Mouse (Mus musculus) neural tube, embryonic 11.5 days (tissue): ENCODE data around the gene Sprr2e. TPM values are rescaled to one million over a fixed set of nuclear protein-coding genes. Genes with fewer than 3 reads are reported as not detected.

Source experiments
- ATAC-seq: fragments of 200-750 bp; cut with Nextera tagmentation; 2 replicates; pipeline ENCODE4 v1.8.0; 2017; ENCODE audit warnings: moderate number of reproducible peaks, mild to moderate bottlenecking, moderate TSS enrichment, moderate library complexity; ENCODE audit not compliant: insufficient read depth, low FRiP score, low TSS enrichment
- DNase-seq: peaks from one replicate; pipeline ENCODE4 v3.0.0-alpha.2; 2015; ENCODE audit warnings: low spot score
- H3K27ac ChIP-seq: fragments of 300-500 bp; sonication (generic); 2 replicates; pipeline ENCODE4 v1.5.1; 2014; ENCODE audit warnings: low read depth, mild to moderate bottlenecking, low read length
- H3K27me3 ChIP-seq: fragments of 300-500 bp; sonication (generic); 2 replicates; pipeline ENCODE4 v1.6.1; 2014; ENCODE audit warnings: mild to moderate bottlenecking, low read length, mixed read lengths; ENCODE audit not compliant: control insufficient read depth, insufficient read depth
- H3K36me3 ChIP-seq: fragments of 300-500 bp; sonication (generic); 2 replicates; pipeline ENCODE4 v1.6.1; 2014; ENCODE audit warnings: mild to moderate bottlenecking, low read length, moderate library complexity, mixed read lengths; ENCODE audit not compliant: control insufficient read depth, insufficient read depth
- H3K4me1 ChIP-seq: fragments of 300-500 bp; sonication (generic); 2 replicates; pipeline ENCODE4 v1.6.1; 2014; ENCODE audit warnings: low read length, mixed read lengths; ENCODE audit not compliant: control insufficient read depth, insufficient read depth
- H3K4me2 ChIP-seq: fragments of 300-500 bp; sonication (generic); 2 replicates; pipeline ENCODE4 v1.6.1; 2014; ENCODE audit warnings: low read depth, mild to moderate bottlenecking, moderate library complexity
- H3K4me3 ChIP-seq: fragments of 300-500 bp; sonication (generic); 2 replicates; pipeline ENCODE4 v1.5.1; 2014; ENCODE audit warnings: low read depth, low read length
- H3K9ac ChIP-seq: fragments of 300-500 bp; sonication (generic); 2 replicates; pipeline ENCODE4 v1.6.1; 2014; ENCODE audit warnings: mild to moderate bottlenecking, low read length
- H3K9me3 ChIP-seq: fragments of 300-500 bp; sonication (generic); 2 replicates; pipeline ENCODE4 v1.6.1; 2016; ENCODE audit warnings: low read length; ENCODE audit not compliant: control insufficient read depth
- WGBS: fragments of 180-500 bp; shearing (Covaris S2); extraction: QIAGEN DNeasy Blood & Tissue Kit; methylation state at CpG from one replicate; pipeline ENCODE4 v1.1.7; 2014; 5-methylcytosine and 5-hydroxymethylcytosine counted together
- polyA plus RNA-seq: library from polyadenylated mRNA; unstranded; fragments of >200 nt; fragmentation: Nextera tagmentation; extraction: Ambion mirVana; gene quantifications from 2 replicates; pipeline ENCODE4 v1.2.1, GENCODE M21; 2014

Sprr2e gene
- polyA plus RNA-seq: not detected in 2 replicates

- no peaks in the 10 kb centered on the region for H3K9me3 ChIP-seq
- WGBS: 87% methylated on average over 2 of the region's 2 CpGs
Observed at GRCm38 (mm10) chr3:92351843-92352242, at the start of gene Sprr2e. Gene Sprr2e, plus strand, starts transcription at chr3:92352143.

GRCm38 (mm10) chr3:92307406-92307805 lies 44.5 kb upstream of the Sprr2e start:
- ATAC-seq (no peak), DNase-seq (no peak)
- no peak overlapping the region for H3K9ac ChIP-seq
- no peak overlapping the region for H3K27ac ChIP-seq
- no peaks in the 10 kb centered on the region for H3K9me3 ChIP-seq
- H3K4me2 ChIP-seq: no peak overlapping the region
- H3K4me3 ChIP-seq: no peak overlapping the region
- H3K36me3 ChIP-seq: no peaks in the 10 kb centered on the region
- H3K27me3 ChIP-seq: no peaks in the 10 kb centered on the region
- no peaks in the 10 kb centered on the region for H3K4me1 ChIP-seq
- WGBS: 85% methylated on average over 1 of the region's 1 CpGs

More at GRCm38 (mm10) chr3:92351843-92352242, at the start of gene Sprr2e:
- Histone ChIP-seq H3K4me2 (no peak within 1 kb of the TSS), H3K27me3 (no peaks in the 10 kb centered on the region), H3K4me3 (no peak within 1 kb of the TSS), H3K27ac (no peak within 1 kb of the TSS), H3K4me1 (no peaks in the 10 kb centered on the region), H3K9ac (no peak within 1 kb of the TSS), H3K36me3 (no peaks in the 10 kb centered on the region)
- DNase-seq (no peak), ATAC-seq (no peak)

- DNase-seq: no peak
- Histone ChIP-seq H3K4me1 (no peaks in the 10 kb centered on the region), H3K9ac (no peak within 1 kb of the TSS), H3K36me3 (no peaks in the 10 kb centered on the region), H3K4me2 (no peak within 1 kb of the TSS), H3K27me3 (no peaks in the 10 kb centered on the region), H3K4me3 (no peak within 1 kb of the TSS), H3K27ac (no peak within 1 kb of the TSS), H3K9me3 (no peaks in the 10 kb centered on the region)
- 81% methylated on average over 2 of the region's 2 CpGs for WGBS
- ATAC-seq: no peak
Observed at GRCm38 (mm10) chr3:92316320-92316719, 35.6 kb upstream of the Sprr2e start, which contains the start of gene Sprr2b. Gene Sprr2b, plus strand, starts transcription at chr3:92316620.

- H3K9me3 ChIP-seq: no peaks in the 10 kb centered on the region
- ATAC-seq (no peak), DNase-seq (no peak)
- H3K27me3 ChIP-seq: no peaks in the 10 kb centered on the region
- H3K4me2 ChIP-seq: no peak overlapping the region
- H3K4me1 ChIP-seq: no peaks in the 10 kb centered on the region
- no peaks in the 10 kb centered on the region for H3K36me3 ChIP-seq
- no peak overlapping the region for H3K4me3 ChIP-seq
- H3K9ac ChIP-seq: no peak overlapping the region
- 80% methylated on average over 2 of the region's 2 CpGs for WGBS
- no peak overlapping the region for H3K27ac ChIP-seq
Observed at GRCm38 (mm10) chr3:92317384-92317783, 34.6 kb upstream of the Sprr2e start.

- no peak for DNase-seq
- Histone ChIP-seq H3K9ac (no peak overlapping the region), H3K27me3 (no peaks in the 10 kb centered on the region), H3K36me3 (no peaks in the 10 kb centered on the region), H3K27ac (no peak overlapping the region), H3K9me3 (no peaks in the 10 kb centered on the region), H3K4me3 (no peak overlapping the region), H3K4me1 (no peaks in the 10 kb centered on the region), H3K4me2 (no peak overlapping the region)
- 97% methylated on average over 1 of the region's 1 CpGs for WGBS
- ATAC-seq: no peak
Observed at GRCm38 (mm10) chr3:92336278-92336677, 15.7 kb upstream of the Sprr2e start.

GRCm38 (mm10) chr3:92338840-92339239 lies 13.1 kb upstream of the Sprr2e start, which contains the start of gene Sprr2d:
Gene Sprr2d, plus strand, starts transcription at chr3:92339140.
- Histone ChIP-seq H3K27ac (no peak within 1 kb of the TSS), H3K36me3 (no peaks in the 10 kb centered on the region), H3K27me3 (no peaks in the 10 kb centered on the region), H3K4me1 (no peaks in the 10 kb centered on the region), H3K4me2 (no peak within 1 kb of the TSS), H3K9me3 (no peaks in the 10 kb centered on the region), H3K9ac (no peak within 1 kb of the TSS), H3K4me3 (no peak within 1 kb of the TSS)
- DNase-seq: no peak
- no peak for ATAC-seq
- WGBS: 92% methylated on average over 5 of the region's 5 CpGs

- no peaks in the 10 kb centered on the region for H3K36me3 ChIP-seq
- no peak overlapping the region for H3K4me3 ChIP-seq
- no peaks in the 10 kb centered on the region for H3K27me3 ChIP-seq
- no peak overlapping the region for H3K4me2 ChIP-seq
- ATAC-seq (no peak), DNase-seq (no peak)
- H3K27ac ChIP-seq: no peak overlapping the region
- H3K9ac ChIP-seq: no peak overlapping the region
- H3K4me1 ChIP-seq: no peaks in the 10 kb centered on the region
- H3K9me3 ChIP-seq: no peaks in the 10 kb centered on the region
Observed at GRCm38 (mm10) chr3:92361619-92362018, 9.7 kb downstream of the Sprr2e start.

- Histone ChIP-seq H3K9ac (no peak within 1 kb of the TSS), H3K27ac (no peak within 1 kb of the TSS), H3K4me3 (no peak within 1 kb of the TSS), H3K4me1 (no peaks in the 10 kb centered on the region), H3K36me3 (no peaks in the 10 kb centered on the region), H3K9me3 (no peaks in the 10 kb centered on the region), H3K27me3 (no peaks in the 10 kb centered on the region), H3K4me2 (no peak within 1 kb of the TSS)
- DNase-seq (no peak), ATAC-seq (no peak)
- WGBS: 78% methylated on average over 3 of the region's 3 CpGs
Observed at GRCm38 (mm10) chr3:92364887-92365286, 12.9 kb downstream of the Sprr2e start, which contains the start of gene Sprr2f. Gene Sprr2f, plus strand, starts transcription at chr3:92365187.

GRCm38 (mm10) chr3:92373613-92374012 lies 21.7 kb downstream of the Sprr2e start:
- Histone ChIP-seq H3K9ac (no peak overlapping the region), H3K27me3 (no peaks in the 10 kb centered on the region), H3K27ac (no peak overlapping the region), H3K4me3 (no peak overlapping the region), H3K9me3 (no peaks in the 10 kb centered on the region), H3K4me1 (no peaks in the 10 kb centered on the region), H3K36me3 (no peaks in the 10 kb centered on the region), H3K4me2 (no peak overlapping the region)
- ATAC-seq (no peak), DNase-seq (no peak)
- 83% methylated on average over 2 of the region's 2 CpGs for WGBS
